Comparison of ENCODE assay signal across 16 mouse cellular contexts in genomic region chr7:98493307-98493706, GRCm38 (mm10). TPM values are rescaled to one million over a fixed set of nuclear protein-coding genes. Genes with fewer than 3 reads are reported as not detected.
DNase-seq lines count a peak whose midpoint lies in the region; ATAC-seq and TF ChIP-seq lines count a peak whose summit lies in the region.
"Had no signal": no experiment of that assay in that cellular context is flagged by ENCODE, and none has a peak within 500 bp of the region (broad histone marks: within the 10 kb centered on the region; RNA-seq: fewer than 3 reads in every experiment).

No protein-coding gene starts in this region.

- dilution Hi-C loops in CH12.LX (cut with MboI; ENCODE audit: extremely low pct_ligation_motif_present, extremely low pct_unique_long_range_greater_than_20kb, low sequenced_read_pairs) = no loop called here

- H3K79me2 ChIP-seq in CH12.LX (replicated peaks; ENCODE audit: control insufficient read depth, extremely low read depth, insufficient read depth, poor library complexity, severe bottlenecking) = no peaks in the 10 kb centered on the region

- TF ChIP-seq POLR2A in CH12.LX (IDR thresholded peaks at IDR 0.05; ENCODE audit: low read depth, low read length) = no peak

- 51% methylated on average over 2 of the region's 2 CpGs for WGBS in intestine, postnatal 0 days
- 63% methylated on average over 2 of the region's 2 CpGs for WGBS in intestine, embryonic 15.5 days

- H3K9me3 ChIP-seq in intestine, postnatal 0 days (ENCODE audit: control insufficient read depth) = no peaks in the 10 kb centered on the region
- H3K9me3 ChIP-seq in intestine, embryonic 15.5 days = no peaks in the 10 kb centered on the region
- H3K9me3 ChIP-seq in CH12.LX (replicated peaks; ENCODE audit: low read length) = no peaks in the 10 kb centered on the region
- H3K9me3 ChIP-seq: embryonic facial prominence, embryonic 13.5 days; forebrain, embryonic 12.5 days; limb, embryonic 15.5 days had no signal

- intact Hi-C loops in left cerebral cortex, adult 2 months (cut with DNase I) = no loop called here

- H3K9ac ChIP-seq in intestine, postnatal 0 days (ENCODE audit: low read depth, low read length) = peak overlapping the region; percentile 22; the same call in 1 of the 2 replicates
- no peak overlapping the region for H3K9ac ChIP-seq in intestine, embryonic 15.5 days
- peak overlapping the region; percentile 13; the same call in 1 of the 2 replicates for H3K9ac ChIP-seq in CH12.LX (ENCODE audit: insufficient read depth, low read depth)
- H3K9ac ChIP-seq: embryonic facial prominence, embryonic 13.5 days; forebrain, embryonic 12.5 days; limb, embryonic 15.5 days had no signal

- in situ Hi-C loops in CH12.LX (cut with MboI; ENCODE audit: low pct_ligation_motif_present, low pct_unique_long_range_greater_than_20kb, low sequenced_read_pairs) = no loop called here

- no peak for TF ChIP-seq CTCF in intestine, postnatal 0 days (IDR thresholded peaks at IDR 0.05; ENCODE audit: low read depth)
- no peak for TF ChIP-seq CTCF in CH12.LX (conservative IDR thresholded peaks at IDR 0.05 in 1 of 2, IDR thresholded peaks at IDR 0.05 in 1 of 2; ENCODE audit: low read depth in 2 of 2, low read length in 2 of 2)
- no peak for TF ChIP-seq CTCF in left cerebral cortex, adult 2 months (IDR thresholded peaks at IDR 0.05)

- H3K4me3 ChIP-seq in intestine, postnatal 0 days (ENCODE audit: low read depth, low read length) = no peak overlapping the region
- H3K4me3 ChIP-seq in intestine, embryonic 15.5 days (replicated peaks) = no peak overlapping the region
- H3K4me3 ChIP-seq in CH12.LX (replicated peaks in 1 of 3; ENCODE audit: low read depth in 2 of 3, low read length in 2 of 3, poor library complexity in 1 of 3) = peak overlapping the region in 1 of 3 experiments; percentile 27
- no peak overlapping the region for H3K4me3 ChIP-seq in left cerebral cortex, adult 2 months
- H3K4me3 ChIP-seq: embryonic facial prominence, embryonic 13.5 days; forebrain, embryonic 12.5 days; limb, embryonic 15.5 days had no signal

- H3K36me3 ChIP-seq in intestine, postnatal 0 days (ENCODE audit: control insufficient read depth, insufficient read depth) = no peaks in the 10 kb centered on the region
- H3K36me3 ChIP-seq in intestine, embryonic 15.5 days = no peaks in the 10 kb centered on the region
- H3K36me3 ChIP-seq in CH12.LX (replicated peaks in 1 of 2; ENCODE audit: control insufficient read depth in 1 of 2, insufficient read depth in 1 of 2, low read length in 1 of 2) = peaks cover 26 to 46% of the 10 kb centered on the region in 2 experiments
- H3K36me3 ChIP-seq: forebrain, embryonic 12.5 days had no signal

- DNase-seq in adrenal gland, postnatal 14 days = peak; percentile 43
- no peak for DNase-seq in adrenal gland, postnatal 4 days (ENCODE audit: low spot score in 2 of 2)
- DNase-seq in CH12.LX (ENCODE audit: extremely low read depth) = no peak
- peak; percentile 68 to 70 for DNase-seq in kidney, postnatal 36 days
- DNase-seq in left cerebral cortex, adult 2 months (ENCODE audit: extremely low spot score in 1 of 2, low spot score in 2 of 2) = no peak
- DNase-seq in natural killer cell, adult 2 months (ENCODE audit: low spot score in 2 of 2) = no peak
- DNase-seq: adrenal gland, postnatal 25 days had no signal

- H3K27me3 ChIP-seq in intestine, postnatal 0 days (replicated peaks; ENCODE audit: control insufficient read depth, insufficient read depth, low read length) = no peaks in the 10 kb centered on the region; the same call in 1 of the 2 replicates
- no peaks in the 10 kb centered on the region for H3K27me3 ChIP-seq in intestine, embryonic 15.5 days (replicated peaks)
- H3K27me3 ChIP-seq in CH12.LX (replicated peaks) = no peaks in the 10 kb centered on the region
- H3K27me3 ChIP-seq: embryonic facial prominence, embryonic 13.5 days had no signal

- ATAC-seq in intestine, postnatal 0 days = no peak
- no peak for ATAC-seq in intestine, embryonic 15.5 days
- ATAC-seq: hindbrain, embryonic 16.5 days had no signal

- H3K4me2 ChIP-seq in intestine, postnatal 0 days (replicated peaks; ENCODE audit: low read depth) = peak overlapping the region; percentile 82; the same call in 1 of the 2 replicates
- no peak overlapping the region for H3K4me2 ChIP-seq in intestine, embryonic 15.5 days (replicated peaks)
- H3K4me2 ChIP-seq in CH12.LX (ENCODE audit: insufficient read depth, low read depth, poor library complexity, severe bottlenecking) = peak overlapping the region; percentile 23
- H3K4me2 ChIP-seq: embryonic facial prominence, embryonic 13.5 days; forebrain, embryonic 12.5 days; limb, embryonic 15.5 days had no signal

- TF ChIP-seq RAD21 in CH12.LX (IDR thresholded peaks at IDR 0.05; ENCODE audit: low read depth, low read length) = no peak

- TF ChIP-seq EP300 in CH12.LX (IDR thresholded peaks at IDR 0.05; ENCODE audit: low read length) = no peak

- no peak overlapping the region for H3K27ac ChIP-seq in intestine, postnatal 0 days (ENCODE audit: low read depth, low read length)
- H3K27ac ChIP-seq in intestine, embryonic 15.5 days = no peak overlapping the region
- H3K27ac ChIP-seq in CH12.LX (ENCODE audit: insufficient read depth, low read depth) = no peak overlapping the region; the same call in 1 of the 2 replicates
- H3K27ac ChIP-seq in left cerebral cortex, adult 2 months = no peak overlapping the region
- H3K27ac ChIP-seq: embryonic facial prominence, embryonic 13.5 days; forebrain, embryonic 12.5 days; limb, embryonic 15.5 days had no signal

- H3K4me1 ChIP-seq in intestine, postnatal 0 days (replicated peaks; ENCODE audit: control insufficient read depth, insufficient read depth, low read length) = no peaks in the 10 kb centered on the region; the same call in 1 of the 2 replicates
- peaks cover 31% of the 10 kb centered on the region for H3K4me1 ChIP-seq in intestine, embryonic 15.5 days (replicated peaks)
- H3K4me1 ChIP-seq in CH12.LX (ENCODE audit: control insufficient read depth in 1 of 2, insufficient read depth in 2 of 2) = peaks cover 30 to 65% of the 10 kb centered on the region in 2 experiments

TF ChIP-seq in CH12.LX, 34 proteins besides CTCF, POLR2A, EP300 and RAD21:
- TF ChIP-seq SMC3 (IDR thresholded peaks at IDR 0.05; ENCODE audit: low read depth, low read length) = no peak
- no peak for TF ChIP-seq POLR2AphosphoS2 (IDR thresholded peaks at IDR 0.05; ENCODE audit: low read depth, low read length)
- TF ChIP-seq USF2 (conservative IDR thresholded peaks at IDR 0.05; ENCODE audit: low read depth, low read length) = no peak
- TF ChIP-seq SIN3A (IDR thresholded peaks at IDR 0.05; ENCODE audit: low read length) = no peak
- TF ChIP-seq ZNF384 (IDR thresholded peaks at IDR 0.05; ENCODE audit: low read depth, low read length) = no peak
- no peak for TF ChIP-seq NRF1 (IDR thresholded peaks at IDR 0.05; ENCODE audit: low read depth, low read length)
- no peak for TF ChIP-seq CHD2 (IDR thresholded peaks at IDR 0.05; ENCODE audit: low read length)
- TF ChIP-seq GABPA (IDR thresholded peaks at IDR 0.05; ENCODE audit: insufficient replicate concordance, low read depth, low read length) = no peak
- no peak for TF ChIP-seq TBP (conservative IDR thresholded peaks at IDR 0.05; ENCODE audit: low read depth, low read length)
- no peak for TF ChIP-seq TCF12 (IDR thresholded peaks at IDR 0.05; ENCODE audit: low read depth, low read length)
- TF ChIP-seq JUND (conservative IDR thresholded peaks at IDR 0.05; ENCODE audit: low read depth, low read length) = no peak
- TF ChIP-seq JUN (IDR thresholded peaks at IDR 0.05; ENCODE audit: insufficient read depth, low read depth, low read length) = no peak
- no peak for TF ChIP-seq RCOR1 (conservative IDR thresholded peaks at IDR 0.05; ENCODE audit: low read depth, low read length)
- TF ChIP-seq MAX (IDR thresholded peaks at IDR 0.05; ENCODE audit: low read length) = no peak
- TF ChIP-seq UBTF (IDR thresholded peaks at IDR 0.05; ENCODE audit: low read depth, low read length) = no peak
- TF ChIP-seq CHD1 (IDR thresholded peaks at IDR 0.05; ENCODE audit: low read depth, low read length) = no peak
- no peak for TF ChIP-seq MAZ (IDR thresholded peaks at IDR 0.05; ENCODE audit: low read depth, low read length)
- TF ChIP-seq PAX5 (IDR thresholded peaks at IDR 0.05; ENCODE audit: low read length) = no peak
- no peak for TF ChIP-seq E2F4 (IDR thresholded peaks at IDR 0.05; ENCODE audit: insufficient replicate concordance, low read depth, low read length)

RNA-seq across cellular contexts. Expression of gene Lrrc32, which starts 4.2 kb away (rescaled TPM):
- 14.0 and 18.4 TPM in 2 replicates for total RNA-seq in adrenal gland, postnatal 14 days (2021)
- 10 to 100 TPM; 27.4 to 28.7 TPM for total RNA-seq in adrenal gland, postnatal 4 days (2021)
- polyA plus RNA-seq in intestine, postnatal 0 days (2015; fragmentation: Nextera tagmentation; extraction: Ambion mirVana) = 6.3 and 6.9 TPM in 2 replicates
- polyA plus RNA-seq in intestine, embryonic 15.5 days (2015; fragmentation: Nextera tagmentation; extraction: Ambion mirVana) = 12.4 and 12.5 TPM in 2 replicates
- total RNA-seq in CH12.LX (2012; rRNA removed) = 5.3 and 5.4 TPM in 2 replicates
- 1.6 and 2.3 TPM in 2 replicates for total RNA-seq in CH12.LX (2014; rRNA removed)
- polyA plus RNA-seq in CH12.LX (2012; ENCODE audit: insufficient read length, low read depth) = 18.0 and 23.7 TPM in 2 replicates
- 1 to 10 TPM; 5.0 to 8.0 TPM for total RNA-seq in left cerebral cortex, adult 2 months (2021)
- total RNA-seq: common myeloid progenitor, adult 5-6 weeks had no signal

RNA-seq across cellular contexts. Expression of gene Gucy2d, which starts 53.1 kb away (rescaled TPM):
- not detected in 2 replicates for total RNA-seq in adrenal gland, postnatal 14 days (2021)
- total RNA-seq in adrenal gland, postnatal 4 days (2021) = not detected
- 4.1 and 4.5 TPM in 2 replicates for polyA plus RNA-seq in intestine, postnatal 0 days (2015; fragmentation: Nextera tagmentation; extraction: Ambion mirVana)
- 0.68 and 1.2 TPM in 2 replicates for polyA plus RNA-seq in intestine, embryonic 15.5 days (2015; fragmentation: Nextera tagmentation; extraction: Ambion mirVana)
- total RNA-seq in CH12.LX (2012; rRNA removed) (not detected in 2 replicates), CH12.LX (2014; rRNA removed) (not detected in 2 replicates)
- polyA plus RNA-seq in CH12.LX (2012; ENCODE audit: insufficient read length, low read depth) = not detected in 2 replicates
- total RNA-seq in left cerebral cortex, adult 2 months (2021) = not detected
- total RNA-seq: adrenal gland, postnatal 25 days; common myeloid progenitor, adult 5-6 weeks; megakaryocyte progenitor cell, adult 5-6 weeks had no signal
- polyA plus RNA-seq: embryonic facial prominence, embryonic 13.5 days; forebrain, embryonic 12.5 days; heart, embryonic 14.5 days; limb, embryonic 15.5 days had no signal

Comparison
In these comparisons a context has a peak if more than half of its experiments do, and no peak if none do; other contexts are left out.
1. DNase-seq: peak in adrenal gland, postnatal 14 days (single experiment) and kidney, postnatal 36 days (2 of 2); none in adrenal gland, postnatal 4 days (0 of 2), CH12.LX (single experiment), left cerebral cortex, adult 2 months (0 of 2) and natural killer cell, adult 2 months (0 of 2).